Mouse (Mus musculus): ENCODE data around the gene Rgs17.
"Not testable (repeated sequence)": the region's sequence is repeated elsewhere in the genome, so short reads cannot be mapped to it uniquely, and the experiment has no call there.

Gene Rgs17

GRCm38 (mm10) chr10:5922294-5922828 lies at the start of gene Rgs17:
TSS of gene Rgs17 (minus strand) at chr10:5922400.
- no peak for DNase-seq

GRCm38 (mm10) chr10:5967655-5968054 lies 45.5 kb upstream of the Rgs17 start:
- no peak for DNase-seq

GRCm38 (mm10) chr10:5953787-5954186 lies 31.6 kb upstream of the Rgs17 start:
- not testable (repeated sequence) for DNase-seq

- DNase-seq = no peak
These were observed 2.1 kb upstream of the Rgs17 start for GRCm38 (mm10) chr10:5924261-5924660.

- no peak for DNase-seq
These were observed 896 bp upstream of the Rgs17 start for GRCm38 (mm10) chr10:5923096-5923495.

GRCm38 (mm10) chr10:5921771-5922170 lies 429 bp downstream of the Rgs17 start:
- no peak for DNase-seq

- no peak for DNase-seq
These were observed 1.1 kb downstream of the Rgs17 start for GRCm38 (mm10) chr10:5921031-5921551.

- DNase-seq = no peak
These were observed 17.8 kb downstream of the Rgs17 start for GRCm38 (mm10) chr10:5904399-5904798.

GRCm38 (mm10) chr10:5901777-5902176 lies 20.4 kb downstream of the Rgs17 start:
- DNase-seq = no peak

- no peak for DNase-seq
These were observed 21.5 kb downstream of the Rgs17 start for GRCm38 (mm10) chr10:5900731-5901130.

GRCm38 (mm10) chr10:5877106-5877505 lies 45.1 kb downstream of the Rgs17 start:
- DNase-seq = no peak

- no peak for DNase-seq
These were observed 51.1 kb downstream of the Rgs17 start for GRCm38 (mm10) chr10:5871081-5871480.

GRCm38 (mm10) chr10:5867981-5868552 lies 54.1 kb downstream of the Rgs17 start:
- no peak for DNase-seq

- DNase-seq = no peak
These were observed 56.2 kb downstream of the Rgs17 start for GRCm38 (mm10) chr10:5865996-5866395.

GRCm38 (mm10) chr10:5862669-5863068 lies 59.5 kb downstream of the Rgs17 start:
- no peak for DNase-seq

GRCm38 (mm10) chr10:5860849-5861248 lies 61.4 kb downstream of the Rgs17 start:
- DNase-seq = no peak

GRCm38 (mm10) chr10:5859729-5860128 lies 62.5 kb downstream of the Rgs17 start:
- DNase-seq = peak in 1 of 2 experiments; percentile 2

GRCm38 (mm10) chr10:5857996-5858549 lies 64.1 kb downstream of the Rgs17 start:
- no peak for DNase-seq

- DNase-seq = no peak
These were observed 68.8 kb downstream of the Rgs17 start for GRCm38 (mm10) chr10:5853290-5853868.

GRCm38 (mm10) chr10:5846939-5847338 lies 75.3 kb downstream of the Rgs17 start:
- no peak for DNase-seq

- DNase-seq = peak; percentile 18 to 70
These were observed 80.8 kb downstream of the Rgs17 start for GRCm38 (mm10) chr10:5841369-5841768.

GRCm38 (mm10) chr10:5826336-5827025 lies 95.7 kb downstream of the Rgs17 start:
- DNase-seq = no peak

- DNase-seq = peak; percentile 63 to 78
These were observed 97.4 kb downstream of the Rgs17 start for GRCm38 (mm10) chr10:5824779-5825178.
